Mouse (Mus musculus): ENCODE results near the gene Sept11. TPM values are rescaled to one million over a fixed set of nuclear protein-coding genes. Genes with fewer than 3 reads are reported as not detected.

Gene Sept11
- polyA plus RNA-seq, 1 experiment from 2014 or later = 39.2 TPM

GRCm38 (mm10) chr5:93101371-93101791 lies 8.1 kb downstream of the Sept11 start:
- Histone ChIP-seq H3K9ac (ENCODE audit: low read depth, low read length) (no peak overlapping the region), H3K4me2 (replicated peaks; ENCODE audit: low read depth) (0 out of 2 replicates have a peak overlapping the region, but pooled peaks have one; percentile 6), H3K27me3 (replicated peaks; ENCODE audit: control insufficient read depth, insufficient read depth, low read length) (no peaks in the 10 kb centered on the region), H3K27ac (ENCODE audit: low read depth, low read length) (no peak overlapping the region), H3K4me1 (replicated peaks; ENCODE audit: control insufficient read depth, insufficient read depth, low read length) (0 out of 2 replicates have a peak, but pooled peaks cover 7% of the 10 kb centered on the region), H3K4me3 (ENCODE audit: low read depth, low read length) (no peak overlapping the region), H3K9me3 (ENCODE audit: control insufficient read depth) (no peaks in the 10 kb centered on the region), H3K36me3 (ENCODE audit: control insufficient read depth, insufficient read depth) (0 out of 2 replicates have a peak, but pooled peaks cover 4% of the 10 kb centered on the region)
- TF ChIP-seq CTCF (IDR thresholded peaks at IDR 0.05; ENCODE audit: low read depth) = no peak
- no peak for ATAC-seq
- 45% methylated on average over 8 of the region's 8 CpGs for WGBS

- H3K9ac ChIP-seq (ENCODE audit: low read depth, low read length) = no peak overlapping the region
- TF ChIP-seq CTCF (IDR thresholded peaks at IDR 0.05; ENCODE audit: low read depth) = no peak
- no peak overlapping the region for H3K4me3 ChIP-seq (ENCODE audit: low read depth, low read length)
- H3K4me2 ChIP-seq (replicated peaks; ENCODE audit: low read depth) = no peak overlapping the region
- no peak for ATAC-seq
- H3K36me3 ChIP-seq (ENCODE audit: control insufficient read depth, insufficient read depth) = 0 out of 2 replicates have a peak, but pooled peaks cover 4% of the 10 kb centered on the region
- H3K27ac ChIP-seq (ENCODE audit: low read depth, low read length) = no peak overlapping the region
- no peaks in the 10 kb centered on the region for H3K27me3 ChIP-seq (replicated peaks; ENCODE audit: control insufficient read depth, insufficient read depth, low read length)
- 0 out of 2 replicates have a peak, but pooled peaks cover 7% of the 10 kb centered on the region for H3K4me1 ChIP-seq (replicated peaks; ENCODE audit: control insufficient read depth, insufficient read depth, low read length)
- 77% methylated on average over 8 of the region's 8 CpGs for WGBS
- no peaks in the 10 kb centered on the region for H3K9me3 ChIP-seq (ENCODE audit: control insufficient read depth)
Observed at GRCm38 (mm10) chr5:93103603-93104002, 10.4 kb downstream of the Sept11 start.

GRCm38 (mm10) chr5:93104987-93105823 lies 12.0 kb downstream of the Sept11 start:
- H3K27ac ChIP-seq (ENCODE audit: low read depth, low read length) = no peak overlapping the region
- H3K27me3 ChIP-seq (replicated peaks; ENCODE audit: control insufficient read depth, insufficient read depth, low read length) = no peaks in the 10 kb centered on the region
- no peaks in the 10 kb centered on the region for H3K9me3 ChIP-seq (ENCODE audit: control insufficient read depth)
- 63% methylated on average over 4 of the region's 5 CpGs for WGBS
- no peak overlapping the region for H3K4me2 ChIP-seq (replicated peaks; ENCODE audit: low read depth)
- no peak overlapping the region for H3K4me3 ChIP-seq (ENCODE audit: low read depth, low read length)
- ATAC-seq = no peak
- no peak overlapping the region for H3K9ac ChIP-seq (ENCODE audit: low read depth, low read length)
- 0 out of 2 replicates have a peak, but pooled peaks cover 4% of the 10 kb centered on the region for H3K4me1 ChIP-seq (replicated peaks; ENCODE audit: control insufficient read depth, insufficient read depth, low read length)
- TF ChIP-seq CTCF (IDR thresholded peaks at IDR 0.05; ENCODE audit: low read depth) = no peak
- 0 out of 2 replicates have a peak, but pooled peaks cover 4% of the 10 kb centered on the region for H3K36me3 ChIP-seq (ENCODE audit: control insufficient read depth, insufficient read depth)

GRCm38 (mm10) chr5:93106048-93106447 lies 12.8 kb downstream of the Sept11 start:
- WGBS = 93% methylated on average over 4 of the region's 4 CpGs
- no peak overlapping the region for H3K4me3 ChIP-seq (ENCODE audit: low read depth, low read length)
- no peak overlapping the region for H3K4me2 ChIP-seq (replicated peaks; ENCODE audit: low read depth)
- no peak overlapping the region for H3K9ac ChIP-seq (ENCODE audit: low read depth, low read length)
- ATAC-seq = no peak
- H3K27me3 ChIP-seq (replicated peaks; ENCODE audit: control insufficient read depth, insufficient read depth, low read length) = no peaks in the 10 kb centered on the region
- H3K9me3 ChIP-seq (ENCODE audit: control insufficient read depth) = no peaks in the 10 kb centered on the region
- 0 out of 2 replicates have a peak, but pooled peaks cover 4% of the 10 kb centered on the region for H3K4me1 ChIP-seq (replicated peaks; ENCODE audit: control insufficient read depth, insufficient read depth, low read length)
- 0 out of 2 replicates have a peak, but pooled peaks cover 4% of the 10 kb centered on the region for H3K36me3 ChIP-seq (ENCODE audit: control insufficient read depth, insufficient read depth)
- TF ChIP-seq CTCF (IDR thresholded peaks at IDR 0.05; ENCODE audit: low read depth) = no peak
- no peak overlapping the region for H3K27ac ChIP-seq (ENCODE audit: low read depth, low read length)

GRCm38 (mm10) chr5:93108703-93109102 lies 15.5 kb downstream of the Sept11 start:
- 0 out of 2 replicates have a peak, but pooled peaks cover 4% of the 10 kb centered on the region for H3K36me3 ChIP-seq (ENCODE audit: control insufficient read depth, insufficient read depth)
- no peaks in the 10 kb centered on the region for H3K27me3 ChIP-seq (replicated peaks; ENCODE audit: control insufficient read depth, insufficient read depth, low read length)
- no peaks in the 10 kb centered on the region for H3K4me1 ChIP-seq (replicated peaks; ENCODE audit: control insufficient read depth, insufficient read depth, low read length)
- no peak overlapping the region for H3K27ac ChIP-seq (ENCODE audit: low read depth, low read length)
- H3K4me3 ChIP-seq (ENCODE audit: low read depth, low read length) = no peak overlapping the region
- no peak overlapping the region for H3K9ac ChIP-seq (ENCODE audit: low read depth, low read length)
- ATAC-seq = no peak
- WGBS = 70% methylated on average over 4 of the region's 4 CpGs
- H3K9me3 ChIP-seq (ENCODE audit: control insufficient read depth) = no peaks in the 10 kb centered on the region
- no peak for TF ChIP-seq CTCF (IDR thresholded peaks at IDR 0.05; ENCODE audit: low read depth)
- no peak overlapping the region for H3K4me2 ChIP-seq (replicated peaks; ENCODE audit: low read depth)

GRCm38 (mm10) chr5:93109555-93109954 lies 16.3 kb downstream of the Sept11 start:
- H3K27ac ChIP-seq (ENCODE audit: low read depth, low read length) = no peak overlapping the region
- 0 out of 2 replicates have a peak, but pooled peaks cover 4% of the 10 kb centered on the region for H3K36me3 ChIP-seq (ENCODE audit: control insufficient read depth, insufficient read depth)
- no peaks in the 10 kb centered on the region for H3K9me3 ChIP-seq (ENCODE audit: control insufficient read depth)
- no peaks in the 10 kb centered on the region for H3K27me3 ChIP-seq (replicated peaks; ENCODE audit: control insufficient read depth, insufficient read depth, low read length)
- TF ChIP-seq CTCF (IDR thresholded peaks at IDR 0.05; ENCODE audit: low read depth) = no peak
- ATAC-seq = no peak
- no peak overlapping the region for H3K4me3 ChIP-seq (ENCODE audit: low read depth, low read length)
- H3K4me2 ChIP-seq (replicated peaks; ENCODE audit: low read depth) = no peak overlapping the region
- H3K4me1 ChIP-seq (replicated peaks; ENCODE audit: control insufficient read depth, insufficient read depth, low read length) = no peaks in the 10 kb centered on the region
- no peak overlapping the region for H3K9ac ChIP-seq (ENCODE audit: low read depth, low read length)
- 70% methylated on average over 2 of the region's 2 CpGs for WGBS

Measured in intestine, postnatal 0 days (tissue).